Mouse (Mus musculus): ENCODE results near the gene Fgd5. TPM values are rescaled to one million over a fixed set of nuclear protein-coding genes. Genes with fewer than 3 reads are reported as not detected.
"Not testable (repeated sequence)": the region's sequence is repeated elsewhere in the genome, so short reads cannot be mapped to it uniquely, and the experiment has no call there.

Fgd5 gene
- total and polyA plus RNA-seq, 2 experiments from 2014 or later, result 8.1 to 13.8 TPM

GRCm38 (mm10) chr6:92071121-92071839 lies 92.6 kb downstream of the Fgd5 start:
- no peaks in the 10 kb centered on the region for H3K4me1 ChIP-seq (ENCODE audit: insufficient read depth, low read length)

GRCm38 (mm10) chr6:92080730-92081129 lies 102.1 kb downstream of the Fgd5 start:
- 97% methylated on average over 2 of the region's 2 CpGs for WGBS
- no peak for ATAC-seq (ENCODE audit: low FRiP score)
- TF ChIP-seq CTCF (IDR thresholded peaks at IDR 0.05), result no peak

More at GRCm38 (mm10) chr6:92071121-92071839, 92.6 kb downstream of the Fgd5 start:
- Histone ChIP-seq H3K9me3 (ENCODE audit: low read length) (no peaks in the 10 kb centered on the region), H3K36me3 (ENCODE audit: insufficient read depth, low read length) (0 out of 2 replicates have a peak, but pooled peaks cover 4% of the 10 kb centered on the region), H3K9ac (replicated peaks; ENCODE audit: low read length, poor library complexity, severe bottlenecking) (no peak overlapping the region), H3K27ac (ENCODE audit: low read depth, low read length) (no peak overlapping the region), H3K4me2 (ENCODE audit: low read depth, low read length, poor library complexity, severe bottlenecking) (no peak overlapping the region), H3K4me3 (ENCODE audit: low read depth, low read length) (no peak overlapping the region), H3K27me3 (ENCODE audit: insufficient read depth, low read length) (no peaks in the 10 kb centered on the region)
- ATAC-seq (ENCODE audit: low FRiP score) (no peak), DNase-seq (ENCODE audit: low spot score) (no peak)
- WGBS, result 53% methylated on average over 15 of the region's 15 CpGs
- TF ChIP-seq CTCF (IDR thresholded peaks at IDR 0.05), result peak; percentile 49

GRCm38 (mm10) chr6:92082756-92083155 lies 104.1 kb downstream of the Fgd5 start:
- H3K36me3 ChIP-seq (ENCODE audit: insufficient read depth, low read length), result no peaks in the 10 kb centered on the region
- H3K27me3 ChIP-seq (ENCODE audit: insufficient read depth, low read length), result no peaks in the 10 kb centered on the region
- no peak overlapping the region for H3K4me3 ChIP-seq (ENCODE audit: low read depth, low read length)
- DNase-seq (ENCODE audit: low spot score), result no peak
- no peak overlapping the region for H3K27ac ChIP-seq (ENCODE audit: low read depth, low read length)
- H3K9me3 ChIP-seq (ENCODE audit: low read length), result no peaks in the 10 kb centered on the region
- no peak overlapping the region for H3K4me2 ChIP-seq (ENCODE audit: low read depth, low read length, poor library complexity, severe bottlenecking)
- no peak for ATAC-seq (ENCODE audit: low FRiP score)
- 85% methylated on average over 4 of the region's 4 CpGs for WGBS
- H3K9ac ChIP-seq (replicated peaks; ENCODE audit: low read length, poor library complexity, severe bottlenecking), result no peak overlapping the region
- H3K4me1 ChIP-seq (ENCODE audit: insufficient read depth, low read length), result no peaks in the 10 kb centered on the region
- no peak for TF ChIP-seq CTCF (IDR thresholded peaks at IDR 0.05)

More at GRCm38 (mm10) chr6:92080730-92081129, 102.1 kb downstream of the Fgd5 start:
- Histone ChIP-seq H3K36me3 (ENCODE audit: insufficient read depth, low read length) (no peaks in the 10 kb centered on the region), H3K27me3 (ENCODE audit: insufficient read depth, low read length) (no peaks in the 10 kb centered on the region), H3K27ac (ENCODE audit: low read depth, low read length) (no peak overlapping the region), H3K4me3 (ENCODE audit: low read depth, low read length) (no peak overlapping the region), H3K4me2 (ENCODE audit: low read depth, low read length, poor library complexity, severe bottlenecking) (no peak overlapping the region), H3K9me3 (ENCODE audit: low read length) (no peaks in the 10 kb centered on the region), H3K4me1 (ENCODE audit: insufficient read depth, low read length) (no peaks in the 10 kb centered on the region), H3K9ac (replicated peaks; ENCODE audit: low read length, poor library complexity, severe bottlenecking) (no peak overlapping the region)
- DNase-seq (ENCODE audit: low spot score), result peak; percentile 41

GRCm38 (mm10) chr6:92084932-92085331 lies 106.3 kb downstream of the Fgd5 start:
- H3K9me3 ChIP-seq (ENCODE audit: low read length), result no peaks in the 10 kb centered on the region
- DNase-seq (ENCODE audit: low spot score), result no peak
- TF ChIP-seq CTCF (IDR thresholded peaks at IDR 0.05), result no peak
- no peak overlapping the region for H3K9ac ChIP-seq (replicated peaks; ENCODE audit: low read length, poor library complexity, severe bottlenecking)
- WGBS, result 87% methylated on average over 3 of the region's 3 CpGs
- ATAC-seq (ENCODE audit: low FRiP score), result no peak
- no peak overlapping the region for H3K27ac ChIP-seq (ENCODE audit: low read depth, low read length)
- no peak overlapping the region for H3K4me3 ChIP-seq (ENCODE audit: low read depth, low read length)
- H3K4me2 ChIP-seq (ENCODE audit: low read depth, low read length, poor library complexity, severe bottlenecking), result no peak overlapping the region
- H3K27me3 ChIP-seq (ENCODE audit: insufficient read depth, low read length), result no peaks in the 10 kb centered on the region
- H3K4me1 ChIP-seq (ENCODE audit: insufficient read depth, low read length), result no peaks in the 10 kb centered on the region
- H3K36me3 ChIP-seq (ENCODE audit: insufficient read depth, low read length), result no peaks in the 10 kb centered on the region

GRCm38 (mm10) chr6:92089141-92089540 lies 110.5 kb downstream of the Fgd5 start:
- H3K4me3 ChIP-seq (ENCODE audit: low read depth, low read length); H3K27ac ChIP-seq (ENCODE audit: low read depth, low read length); H3K36me3 ChIP-seq (ENCODE audit: insufficient read depth, low read length); H3K9me3 ChIP-seq (ENCODE audit: low read length); H3K4me1 ChIP-seq (ENCODE audit: insufficient read depth, low read length); H3K4me2 ChIP-seq (ENCODE audit: low read depth, low read length, poor library complexity, severe bottlenecking); H3K27me3 ChIP-seq (ENCODE audit: insufficient read depth, low read length); H3K9ac ChIP-seq (replicated peaks; ENCODE audit: low read length, poor library complexity, severe bottlenecking); DNase-seq (ENCODE audit: low spot score); ATAC-seq (ENCODE audit: low FRiP score): not testable (repeated sequence)
- 86% methylated on average over 7 of the region's 7 CpGs for WGBS

GRCm38 (mm10) chr6:92089982-92090381 lies 111.3 kb downstream of the Fgd5 start:
- WGBS, result 93% methylated on average over 4 of the region's 4 CpGs
- no peak for TF ChIP-seq CTCF (IDR thresholded peaks at IDR 0.05)
- Histone ChIP-seq H3K27me3 (ENCODE audit: insufficient read depth, low read length) (no peaks in the 10 kb centered on the region), H3K27ac (ENCODE audit: low read depth, low read length) (no peak overlapping the region), H3K4me3 (ENCODE audit: low read depth, low read length) (peak overlapping the region; percentile 97; the same call in 1 of the 2 replicates), H3K4me1 (ENCODE audit: insufficient read depth, low read length) (peaks cover 9% of the 10 kb centered on the region; the same call in 1 of the 2 replicates), H3K9ac (replicated peaks; ENCODE audit: low read length, poor library complexity, severe bottlenecking) (no peak overlapping the region), H3K4me2 (ENCODE audit: low read depth, low read length, poor library complexity, severe bottlenecking) (0 out of 2 replicates have a peak overlapping the region, but pooled peaks have one; percentile 69), H3K36me3 (ENCODE audit: insufficient read depth, low read length) (no peaks in the 10 kb centered on the region), H3K9me3 (ENCODE audit: low read length) (no peaks in the 10 kb centered on the region)
- DNase-seq (ENCODE audit: low spot score) (no peak), ATAC-seq (ENCODE audit: low FRiP score) (no peak)

Measured in midbrain, postnatal 0 days (tissue).